Mouse (Mus musculus) neural tube, embryonic 14.5 days (tissue): ENCODE results near the gene Fcgr2b. TPM values are rescaled to one million over a fixed set of nuclear protein-coding genes. Genes with fewer than 3 reads are reported as not detected.
"Not testable (repeated sequence)": the region's sequence is repeated elsewhere in the genome, so short reads cannot be mapped to it uniquely, and the experiment has no call there.

Source experiments
- ATAC-seq: fragments of 200-750 bp; cut with Nextera tagmentation; 2 replicates; pipeline ENCODE4 v1.8.0; 2017; ENCODE audit warnings: low read depth, mild to moderate bottlenecking, moderate TSS enrichment, moderate library complexity
- H3K27ac ChIP-seq: fragments of 300-500 bp; sonication (generic); 2 replicates; pipeline ENCODE4 v1.5.1; 2014; ENCODE audit warnings: low read depth, mild to moderate bottlenecking, control low read depth, low read length, moderate library complexity, mixed read lengths
- H3K27me3 ChIP-seq: fragments of 300-500 bp; sonication (generic); 2 replicates; pipeline ENCODE4 v1.6.1; 2014; ENCODE audit warnings: low read length; ENCODE audit not compliant: control insufficient read depth, insufficient read depth
- H3K36me3 ChIP-seq: fragments of 300-500 bp; sonication (generic); 2 replicates; pipeline ENCODE4 v1.6.1; 2014; ENCODE audit warnings: low read length, mixed read lengths; ENCODE audit not compliant: control insufficient read depth, insufficient read depth
- H3K4me1 ChIP-seq: fragments of 300-500 bp; sonication (generic); 2 replicates; pipeline ENCODE4 v1.6.1; 2014; ENCODE audit warnings: low read length; ENCODE audit not compliant: control insufficient read depth, insufficient read depth
- H3K4me2 ChIP-seq: fragments of 300-500 bp; sonication (generic); 2 replicates; pipeline ENCODE4 v1.6.1; 2014; ENCODE audit warnings: mild to moderate bottlenecking, low read depth, low read length, control low read depth
- H3K4me3 ChIP-seq: fragments of 300-500 bp; sonication (generic); 2 replicates; pipeline ENCODE4 v1.5.1; 2014; ENCODE audit warnings: low read depth, low read length, control low read depth, mixed read lengths
- H3K9ac ChIP-seq: fragments of 300-500 bp; sonication (generic); replicated peaks from 2 replicates; pipeline ENCODE4 v1.6.1; 2014; ENCODE audit warnings: low read depth, mild to moderate bottlenecking, control low read depth, low read length, mixed read lengths
- H3K9me3 ChIP-seq: fragments of 300-500 bp; sonication (generic); 2 replicates; pipeline ENCODE4 v1.6.1; 2016; ENCODE audit warnings: low read length; ENCODE audit not compliant: control insufficient read depth
- WGBS: fragments of 180-500 bp; shearing (Covaris S2); extraction: QIAGEN DNeasy Blood & Tissue Kit; methylation state at CpG from one replicate; pipeline ENCODE4 v1.1.7; 2014; 5-methylcytosine and 5-hydroxymethylcytosine counted together
- polyA plus RNA-seq: library from polyadenylated mRNA; unstranded; fragments of >200 nt; fragmentation: Nextera tagmentation; extraction: Ambion mirVana; gene quantifications from 2 replicates; pipeline ENCODE4 v1.2.1, GENCODE M21; 2014

The Fcgr2b gene
- polyA plus RNA-seq, 1 experiment from 2014 or later: 0.20 TPM

- H3K4me3 ChIP-seq, H3K9me3 ChIP-seq, H3K9ac ChIP-seq, H3K27me3 ChIP-seq, H3K36me3 ChIP-seq, H3K27ac ChIP-seq, ATAC-seq, H3K4me2 ChIP-seq, H3K4me1 ChIP-seq: not testable (repeated sequence)
- 96% methylated on average over 9 of the region's 9 CpGs for WGBS
Observed at GRCm38 (mm10) chr1:170944151-170944550, 32.2 kb downstream of the Fcgr2b start.

GRCm38 (mm10) chr1:170939255-170939654 is 37.1 kb downstream of the Fcgr2b start:
- H3K4me1 ChIP-seq: no peaks in the 10 kb centered on the region
- 91% methylated on average over 12 of the region's 12 CpGs for WGBS
- ATAC-seq: no peak
- H3K9me3 ChIP-seq: peaks cover 4% of the 10 kb centered on the region; the same call in 1 of the 2 replicates
- no peak overlapping the region for H3K4me2 ChIP-seq
- H3K9ac ChIP-seq: no peak overlapping the region
- H3K27me3 ChIP-seq: no peaks in the 10 kb centered on the region
- no peak overlapping the region for H3K27ac ChIP-seq
- H3K36me3 ChIP-seq: no peaks in the 10 kb centered on the region
- no peak overlapping the region for H3K4me3 ChIP-seq

- Histone ChIP-seq H3K4me1 (no peaks in the 10 kb centered on the region), H3K9me3 (no peaks in the 10 kb centered on the region; the same call in 1 of the 2 replicates), H3K4me2 (no peak overlapping the region), H3K4me3 (no peak overlapping the region), H3K9ac (no peak overlapping the region), H3K27me3 (no peaks in the 10 kb centered on the region), H3K36me3 (no peaks in the 10 kb centered on the region), H3K27ac (no peak overlapping the region)
- WGBS: 57% methylated on average over 2 of the region's 2 CpGs
- ATAC-seq: no peak
Observed at GRCm38 (mm10) chr1:170934383-170934782, 42.0 kb downstream of the Fcgr2b start.

GRCm38 (mm10) chr1:170933940-170934339 is 42.4 kb downstream of the Fcgr2b start:
- no peak for ATAC-seq
- H3K9ac ChIP-seq: no peak overlapping the region
- no peaks in the 10 kb centered on the region for H3K27me3 ChIP-seq
- no peak overlapping the region for H3K4me3 ChIP-seq
- H3K4me2 ChIP-seq: no peak overlapping the region
- H3K4me1 ChIP-seq: no peaks in the 10 kb centered on the region
- 93% methylated on average over 1 of the region's 1 CpGs for WGBS
- H3K27ac ChIP-seq: no peak overlapping the region
- no peaks in the 10 kb centered on the region for H3K36me3 ChIP-seq
- no peaks in the 10 kb centered on the region; the same call in 1 of the 2 replicates for H3K9me3 ChIP-seq

- H3K36me3 ChIP-seq: no peaks in the 10 kb centered on the region
- 67% methylated on average over 6 of the region's 6 CpGs for WGBS
Observed at GRCm38 (mm10) chr1:170933386-170933920, 42.9 kb downstream of the Fcgr2b start.

GRCm38 (mm10) chr1:170932043-170932442 is 44.3 kb downstream of the Fcgr2b start:
- ATAC-seq: no peak
- Histone ChIP-seq H3K9me3 (no peaks in the 10 kb centered on the region; the same call in 1 of the 2 replicates), H3K4me2 (no peak overlapping the region), H3K4me1 (no peaks in the 10 kb centered on the region), H3K4me3 (no peak overlapping the region), H3K36me3 (no peaks in the 10 kb centered on the region), H3K27ac (no peak overlapping the region), H3K9ac (no peak overlapping the region), H3K27me3 (no peaks in the 10 kb centered on the region)
- 86% methylated on average over 3 of the region's 3 CpGs for WGBS

More at GRCm38 (mm10) chr1:170933386-170933920, 42.9 kb downstream of the Fcgr2b start:
- H3K4me2 ChIP-seq: no peak overlapping the region
- ATAC-seq: no peak
- no peak overlapping the region for H3K27ac ChIP-seq
- no peaks in the 10 kb centered on the region for H3K27me3 ChIP-seq
- no peaks in the 10 kb centered on the region; the same call in 1 of the 2 replicates for H3K9me3 ChIP-seq
- no peaks in the 10 kb centered on the region for H3K4me1 ChIP-seq
- H3K9ac ChIP-seq: no peak overlapping the region
- no peak overlapping the region for H3K4me3 ChIP-seq

- H3K36me3 ChIP-seq: no peaks in the 10 kb centered on the region
- H3K4me1 ChIP-seq: no peaks in the 10 kb centered on the region
- H3K9me3 ChIP-seq: no peaks in the 10 kb centered on the region
- no peak overlapping the region for H3K9ac ChIP-seq
- no peak overlapping the region for H3K4me2 ChIP-seq
- H3K4me3 ChIP-seq: no peak overlapping the region
- ATAC-seq: no peak
- no peak overlapping the region for H3K27ac ChIP-seq
- 85% methylated on average over 4 of the region's 4 CpGs for WGBS
- H3K27me3 ChIP-seq: no peaks in the 10 kb centered on the region
Observed at GRCm38 (mm10) chr1:170929245-170929644, 47.1 kb downstream of the Fcgr2b start.

- Histone ChIP-seq H3K9ac (no peak overlapping the region), H3K9me3 (no peaks in the 10 kb centered on the region), H3K4me3 (no peak overlapping the region), H3K27ac (no peak overlapping the region), H3K4me2 (no peak overlapping the region), H3K27me3 (no peaks in the 10 kb centered on the region), H3K36me3 (no peaks in the 10 kb centered on the region), H3K4me1 (no peaks in the 10 kb centered on the region)
- WGBS: 69% methylated on average over 2 of the region's 2 CpGs
- ATAC-seq: no peak
Observed at GRCm38 (mm10) chr1:170928467-170928866, 47.9 kb downstream of the Fcgr2b start.

GRCm38 (mm10) chr1:170927378-170927777 is 49.0 kb downstream of the Fcgr2b start, which contains the start of gene Fcrla:
Gene Fcrla, minus strand, starts transcription at chr1:170927583.
- no peaks in the 10 kb centered on the region for H3K9me3 ChIP-seq
- no peak within 1 kb of the TSS for H3K9ac ChIP-seq
- ATAC-seq: no peak
- 85% methylated on average over 3 of the region's 3 CpGs for WGBS
- H3K27me3 ChIP-seq: no peaks in the 10 kb centered on the region
- H3K4me1 ChIP-seq: no peaks in the 10 kb centered on the region
- no peak within 1 kb of the TSS for H3K4me2 ChIP-seq
- no peaks in the 10 kb centered on the region for H3K36me3 ChIP-seq
- H3K4me3 ChIP-seq: no peak within 1 kb of the TSS
- no peak within 1 kb of the TSS for H3K27ac ChIP-seq
